Mouse (Mus musculus) lung, postnatal 0 days (tissue): ENCODE data around the gene Prss30.

Experiments
- CTCF ChIP-seq: IDR thresholded peaks from 2 replicates; pipeline ENCODE4 v1.5.1; 2016; ENCODE audit warnings: antibody characterized with exemption, mild to moderate bottlenecking
- EP300 ChIP-seq: IDR thresholded peaks from 2 replicates; pipeline ENCODE4 v1.6.1; 2016; ENCODE audit warnings: antibody characterized with exemption, mild to moderate bottlenecking, control low read depth

GRCm38 (mm10) chr17:23997901-23998300, 17.5 kb upstream of the Prss30 start, which contains the start of gene Prss22:
- TF ChIP-seq CTCF (no peak), EP300 (no peak)
